Mouse (Mus musculus) neural tube, embryonic 14.5 days (tissue): ENCODE results near the gene Akap13. TPM values are rescaled to one million over a fixed set of nuclear protein-coding genes. Genes with fewer than 3 reads are reported as not detected.

ENCODE experiments used
- ATAC-seq: fragments of 200-750 bp; cut with Nextera tagmentation; 2 replicates; pipeline ENCODE4 v1.8.0; 2017; ENCODE audit warnings: low read depth, mild to moderate bottlenecking, moderate TSS enrichment, moderate library complexity
- H3K27ac ChIP-seq: fragments of 300-500 bp; sonication (generic); 2 replicates; pipeline ENCODE4 v1.5.1; 2014; ENCODE audit warnings: low read depth, mild to moderate bottlenecking, control low read depth, low read length, moderate library complexity, mixed read lengths
- H3K27me3 ChIP-seq: fragments of 300-500 bp; sonication (generic); 2 replicates; pipeline ENCODE4 v1.6.1; 2014; ENCODE audit warnings: low read length; ENCODE audit not compliant: control insufficient read depth, insufficient read depth
- H3K36me3 ChIP-seq: fragments of 300-500 bp; sonication (generic); 2 replicates; pipeline ENCODE4 v1.6.1; 2014; ENCODE audit warnings: low read length, mixed read lengths; ENCODE audit not compliant: control insufficient read depth, insufficient read depth
- H3K4me1 ChIP-seq: fragments of 300-500 bp; sonication (generic); 2 replicates; pipeline ENCODE4 v1.6.1; 2014; ENCODE audit warnings: low read length; ENCODE audit not compliant: control insufficient read depth, insufficient read depth
- H3K4me2 ChIP-seq: fragments of 300-500 bp; sonication (generic); 2 replicates; pipeline ENCODE4 v1.6.1; 2014; ENCODE audit warnings: mild to moderate bottlenecking, low read depth, low read length, control low read depth
- H3K4me3 ChIP-seq: fragments of 300-500 bp; sonication (generic); 2 replicates; pipeline ENCODE4 v1.5.1; 2014; ENCODE audit warnings: low read depth, low read length, control low read depth, mixed read lengths
- H3K9ac ChIP-seq: fragments of 300-500 bp; sonication (generic); replicated peaks from 2 replicates; pipeline ENCODE4 v1.6.1; 2014; ENCODE audit warnings: low read depth, mild to moderate bottlenecking, control low read depth, low read length, mixed read lengths
- H3K9me3 ChIP-seq: fragments of 300-500 bp; sonication (generic); 2 replicates; pipeline ENCODE4 v1.6.1; 2016; ENCODE audit warnings: low read length; ENCODE audit not compliant: control insufficient read depth
- WGBS: fragments of 180-500 bp; shearing (Covaris S2); extraction: QIAGEN DNeasy Blood & Tissue Kit; methylation state at CpG from one replicate; pipeline ENCODE4 v1.1.7; 2014; 5-methylcytosine and 5-hydroxymethylcytosine counted together
- polyA plus RNA-seq: library from polyadenylated mRNA; unstranded; fragments of >200 nt; fragmentation: Nextera tagmentation; extraction: Ambion mirVana; gene quantifications from 2 replicates; pipeline ENCODE4 v1.2.1, GENCODE M21; 2014

Gene Akap13
- polyA plus RNA-seq, 1 experiment from 2014 or later: 19.8 TPM

DNA sequence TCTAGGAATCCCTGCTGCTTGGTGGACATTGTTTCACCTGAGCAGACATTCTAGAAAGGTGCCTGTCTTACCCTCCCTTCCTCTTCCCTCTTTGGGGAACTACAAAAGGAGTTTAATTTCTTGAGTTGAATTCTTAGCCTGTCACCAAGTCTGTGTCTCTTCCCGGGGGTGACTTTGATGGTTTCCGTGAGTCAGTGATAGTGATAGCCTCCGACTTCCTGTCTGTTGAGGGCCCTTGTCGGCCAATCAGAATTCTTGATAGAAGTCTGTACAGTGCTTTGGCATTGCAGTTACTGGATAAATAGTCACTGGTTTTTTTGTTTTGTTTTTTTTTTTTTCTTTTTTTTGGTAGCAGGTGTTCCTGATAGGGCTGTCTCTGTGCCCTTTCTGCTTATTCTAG is 116.8 kb downstream of the Akap13 start:
- Histone ChIP-seq H3K4me2 (no peak overlapping the region), H3K27me3 (no peaks in the 10 kb centered on the region), H3K4me3 (no peak overlapping the region), H3K4me1 (peaks cover 5% of the 10 kb centered on the region; the same call in 1 of the 2 replicates), H3K27ac (no peak overlapping the region), H3K9ac (no peak overlapping the region), H3K36me3 (no peaks in the 10 kb centered on the region), H3K9me3 (no peaks in the 10 kb centered on the region)
- WGBS: 87% methylated on average over 4 of the region's 4 CpGs
- no peak for ATAC-seq

DNA sequence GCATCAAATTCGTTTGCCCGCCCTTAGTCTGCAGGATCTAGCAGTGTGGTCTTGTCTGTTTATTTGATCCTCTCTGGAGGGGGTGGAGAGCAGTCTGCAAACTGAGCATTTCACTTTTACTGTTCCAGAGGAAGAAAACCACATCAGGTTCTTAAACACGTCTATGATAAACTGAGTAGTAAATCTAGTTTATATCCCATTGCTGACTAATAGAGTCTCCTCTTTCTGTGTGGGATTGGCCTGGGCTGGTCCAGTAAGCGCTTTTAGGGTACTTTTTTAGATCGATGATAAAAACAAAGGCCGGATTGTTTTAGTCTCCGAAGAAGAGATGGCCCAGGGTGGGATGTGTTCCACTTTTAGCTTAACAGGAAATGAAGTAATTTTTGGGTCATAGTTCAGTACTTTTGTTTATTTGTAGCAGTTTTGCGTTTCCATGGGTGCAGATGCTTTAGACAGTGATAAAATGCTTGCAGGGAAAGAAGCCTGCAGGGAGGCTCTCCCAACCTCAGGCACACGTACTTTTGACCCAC is 119.9 kb downstream of the Akap13 start:
- Histone ChIP-seq H3K4me1 (peaks cover 5% of the 10 kb centered on the region; the same call in 1 of the 2 replicates), H3K27ac (no peak overlapping the region), H3K9ac (no peak overlapping the region), H3K36me3 (no peaks in the 10 kb centered on the region), H3K4me3 (no peak overlapping the region), H3K27me3 (no peaks in the 10 kb centered on the region), H3K4me2 (no peak overlapping the region), H3K9me3 (no peaks in the 10 kb centered on the region)
- 31% methylated on average over 9 of the region's 9 CpGs for WGBS
- ATAC-seq: no peak; the same call in 1 of the 2 replicates

DNA sequence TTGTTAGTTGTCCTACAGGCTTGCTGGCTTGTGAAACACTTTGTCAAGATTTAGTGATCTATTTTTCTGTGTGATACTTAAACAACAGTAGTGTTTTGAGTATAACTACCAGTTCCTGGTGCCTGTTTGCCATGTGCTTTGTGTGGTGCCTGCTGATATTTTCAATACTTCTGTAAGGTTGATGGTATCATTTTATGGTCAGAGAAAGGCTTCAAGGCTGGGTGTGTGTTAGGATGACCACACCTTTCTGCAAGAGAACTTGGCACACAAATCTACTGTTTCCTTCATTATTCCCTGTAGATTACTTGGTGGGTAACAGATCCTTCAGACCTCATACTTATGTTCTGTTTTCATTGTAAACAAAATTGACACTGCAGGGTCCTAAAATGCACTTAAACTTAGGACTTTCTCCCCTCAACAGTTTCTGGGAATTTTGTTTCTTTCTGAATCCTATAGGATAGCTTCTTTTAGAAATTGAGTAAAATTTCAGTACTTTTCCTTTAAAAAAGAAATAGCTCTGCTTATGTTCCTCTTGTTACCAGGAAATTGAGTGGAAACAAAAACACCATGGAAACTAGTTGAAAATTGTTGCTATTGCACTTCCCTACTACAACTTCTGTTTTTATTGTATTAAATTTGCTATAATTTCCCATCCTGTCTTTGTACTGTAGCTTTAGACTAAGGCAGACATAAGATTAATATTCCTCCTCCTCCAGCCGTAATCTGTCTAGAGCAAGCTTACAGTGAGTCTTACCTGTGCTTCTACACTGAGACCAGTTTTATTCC is 120.7 kb downstream of the Akap13 start:
- no peak overlapping the region for H3K9ac ChIP-seq
- no peaks in the 10 kb centered on the region for H3K36me3 ChIP-seq
- H3K4me3 ChIP-seq: no peak overlapping the region
- no peak overlapping the region for H3K4me2 ChIP-seq
- no peaks in the 10 kb centered on the region for H3K27me3 ChIP-seq
- no peak overlapping the region for H3K27ac ChIP-seq
- H3K9me3 ChIP-seq: no peaks in the 10 kb centered on the region
- no peak for ATAC-seq
- WGBS: 94% methylated on average over 1 of the region's 1 CpGs
- peaks cover 5% of the 10 kb centered on the region; the same call in 1 of the 2 replicates for H3K4me1 ChIP-seq

DNA sequence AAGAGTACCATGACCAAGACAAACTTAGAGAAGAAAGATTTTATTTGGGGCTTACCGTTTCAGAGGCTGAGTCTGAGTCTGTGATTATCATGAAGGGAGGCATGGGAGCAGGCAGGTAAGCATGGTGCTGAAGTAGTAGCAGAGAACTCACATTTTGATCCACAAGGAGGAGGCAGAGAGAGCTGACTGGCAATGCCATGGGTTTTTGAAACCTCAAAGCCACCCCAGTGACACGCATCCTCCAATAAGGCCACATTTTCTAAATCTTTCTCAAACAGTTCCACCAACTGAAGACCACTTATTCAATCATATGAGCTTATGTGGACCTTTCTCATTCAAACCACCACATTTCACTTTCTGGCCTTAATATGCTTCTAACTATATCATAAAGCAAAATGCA is 121.5 kb downstream of the Akap13 start:
- no peak overlapping the region for H3K27ac ChIP-seq
- H3K36me3 ChIP-seq: no peaks in the 10 kb centered on the region
- no peak overlapping the region for H3K4me3 ChIP-seq
- 95% methylated on average over 2 of the region's 2 CpGs for WGBS
- H3K9me3 ChIP-seq: no peaks in the 10 kb centered on the region
- ATAC-seq: no peak
- H3K9ac ChIP-seq: no peak overlapping the region
- H3K4me2 ChIP-seq: no peak overlapping the region
- H3K4me1 ChIP-seq: peaks cover 5% of the 10 kb centered on the region; the same call in 1 of the 2 replicates
- no peaks in the 10 kb centered on the region for H3K27me3 ChIP-seq

DNA sequence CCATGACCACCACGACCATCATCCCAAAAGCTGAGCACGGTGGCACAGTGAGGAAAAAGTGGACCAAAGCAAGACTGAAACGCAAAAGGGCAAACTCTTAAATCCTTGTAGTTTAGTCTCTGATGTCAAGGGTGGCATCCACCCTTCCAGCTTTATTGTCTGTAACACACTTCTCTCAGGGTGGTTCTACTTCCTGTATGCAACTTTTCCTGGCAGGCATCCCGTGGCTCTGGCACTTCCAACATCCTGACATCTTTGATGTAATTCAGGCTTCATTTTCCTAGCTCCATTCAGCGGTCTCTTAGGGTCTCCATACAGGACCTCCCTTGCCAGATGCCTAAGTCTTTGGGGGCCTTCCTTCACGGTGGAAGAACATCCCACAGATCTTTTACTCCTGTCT is 122.0 kb downstream of the Akap13 start:
- Histone ChIP-seq H3K27me3 (no peaks in the 10 kb centered on the region), H3K27ac (no peak overlapping the region), H3K4me1 (peaks cover 5% of the 10 kb centered on the region; the same call in 1 of the 2 replicates), H3K4me2 (no peak overlapping the region), H3K9me3 (no peaks in the 10 kb centered on the region), H3K36me3 (no peaks in the 10 kb centered on the region), H3K9ac (no peak overlapping the region), H3K4me3 (no peak overlapping the region)
- WGBS: 88% methylated on average over 6 of the region's 6 CpGs
- ATAC-seq: no peak

DNA sequence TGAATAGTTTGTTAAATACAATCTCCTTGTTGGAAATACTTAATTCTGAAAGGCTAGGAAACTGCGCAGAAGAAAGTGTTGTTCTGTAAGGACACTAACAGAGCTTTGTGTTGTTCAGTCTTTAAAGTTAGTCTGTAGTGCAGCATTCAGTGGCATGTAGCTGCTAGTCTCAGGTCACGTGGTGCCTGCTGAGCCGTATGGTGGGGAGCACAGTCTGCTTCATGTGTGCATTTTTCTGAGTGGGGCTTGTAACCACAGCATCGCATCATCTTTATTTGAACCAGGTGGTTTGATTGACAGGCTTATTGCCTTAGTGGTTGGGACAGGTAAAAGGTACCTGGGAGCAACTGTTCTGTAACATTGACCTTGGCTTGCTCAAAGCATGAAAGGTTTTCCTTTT is 123.3 kb downstream of the Akap13 start:
- ATAC-seq: no peak
- WGBS: 92% methylated on average over 4 of the region's 4 CpGs
- no peak overlapping the region for H3K27ac ChIP-seq
- H3K9me3 ChIP-seq: no peaks in the 10 kb centered on the region
- H3K27me3 ChIP-seq: no peaks in the 10 kb centered on the region
- no peaks in the 10 kb centered on the region for H3K36me3 ChIP-seq
- no peak overlapping the region for H3K9ac ChIP-seq
- H3K4me2 ChIP-seq: no peak overlapping the region
- peaks cover 5% of the 10 kb centered on the region; the same call in 1 of the 2 replicates for H3K4me1 ChIP-seq
- H3K4me3 ChIP-seq: no peak overlapping the region

DNA sequence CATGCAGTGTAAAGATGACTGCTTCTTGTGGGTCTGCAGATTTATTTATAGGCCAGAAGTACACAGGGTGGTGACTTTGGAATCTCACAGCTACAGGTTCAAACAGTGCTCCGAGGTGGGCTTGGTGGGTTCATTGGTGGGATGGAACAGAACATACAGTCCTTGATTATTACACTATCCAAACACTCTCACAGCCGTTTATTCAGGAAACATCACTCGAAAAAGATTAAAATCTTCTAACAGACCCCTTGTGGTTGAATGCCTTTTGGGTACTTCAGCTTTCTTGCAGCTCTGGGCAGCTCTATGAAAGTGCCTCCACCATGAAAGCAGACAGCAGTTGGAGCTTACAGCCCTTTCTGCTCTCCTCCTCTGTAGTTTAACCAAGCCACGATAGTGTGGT is 126.8 kb downstream of the Akap13 start:
- H3K4me1 ChIP-seq: no peaks in the 10 kb centered on the region
- WGBS: 94% methylated on average over 4 of the region's 4 CpGs
- no peak overlapping the region for H3K27ac ChIP-seq
- H3K9me3 ChIP-seq: no peaks in the 10 kb centered on the region
- H3K4me2 ChIP-seq: no peak overlapping the region
- H3K9ac ChIP-seq: no peak overlapping the region
- H3K27me3 ChIP-seq: no peaks in the 10 kb centered on the region
- ATAC-seq: no peak
- H3K36me3 ChIP-seq: no peaks in the 10 kb centered on the region
- H3K4me3 ChIP-seq: no peak overlapping the region

DNA sequence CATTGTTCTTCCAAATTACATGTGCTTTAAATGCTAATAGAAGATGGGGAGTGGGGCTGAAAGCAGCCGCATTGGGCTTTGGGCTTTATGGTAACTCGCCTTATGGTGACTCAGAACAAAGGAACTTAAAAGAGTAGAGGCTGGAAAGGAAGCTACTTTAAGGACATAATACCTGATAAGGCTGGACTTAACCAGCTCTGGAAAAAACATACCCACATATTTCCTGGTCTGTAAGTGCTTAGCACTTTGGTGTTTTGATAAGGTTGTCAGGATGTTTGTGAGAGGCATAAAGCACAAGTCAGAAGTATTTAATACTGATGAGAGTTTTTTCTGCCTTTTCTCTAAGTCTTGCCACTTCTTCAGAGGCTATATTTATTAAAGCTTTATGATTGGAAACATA is 128.8 kb downstream of the Akap13 start:
- Histone ChIP-seq H3K4me2 (no peak overlapping the region), H3K4me1 (no peaks in the 10 kb centered on the region), H3K4me3 (no peak overlapping the region), H3K27ac (no peak overlapping the region), H3K9ac (no peak overlapping the region), H3K9me3 (no peaks in the 10 kb centered on the region), H3K36me3 (no peaks in the 10 kb centered on the region), H3K27me3 (no peaks in the 10 kb centered on the region)
- whole genome bisulfite sequencing: 88% methylated on average over 2 of the region's 2 CpGs
- no peak for ATAC-seq

DNA sequence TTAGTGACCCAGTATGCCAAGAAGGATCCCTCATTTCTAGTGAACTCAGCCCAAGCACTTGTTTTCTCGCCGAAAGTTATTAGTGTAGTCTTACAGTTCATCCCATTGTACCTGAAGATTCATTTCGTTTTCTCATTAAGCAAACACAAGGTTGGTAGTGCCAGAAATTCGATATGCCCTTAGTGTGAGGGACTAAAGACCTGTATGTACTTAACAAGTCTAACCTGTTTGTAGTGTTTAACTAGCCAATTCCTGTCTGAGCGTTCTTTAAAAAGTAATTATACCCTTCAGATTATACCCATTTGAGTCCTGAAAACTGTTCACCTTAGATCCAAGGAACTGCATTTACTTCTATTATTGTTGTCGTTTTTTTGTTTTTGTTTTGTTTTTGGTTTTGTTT is 130.1 kb downstream of the Akap13 start:
- Histone ChIP-seq H3K4me3 (no peak overlapping the region), H3K9me3 (no peaks in the 10 kb centered on the region), H3K27me3 (no peaks in the 10 kb centered on the region), H3K4me2 (no peak overlapping the region), H3K36me3 (no peaks in the 10 kb centered on the region), H3K27ac (no peak overlapping the region), H3K9ac (no peak overlapping the region), H3K4me1 (no peaks in the 10 kb centered on the region)
- 93% methylated on average over 6 of the region's 6 CpGs for WGBS
- ATAC-seq: no peak
